Mouse (Mus musculus) cerebellum, adult 11 months (tissue): ENCODE measurements around the gene Gm11214.

Experiments used
- DNase-seq: peaks from one replicate; pipeline ENCODE4 v3.0.0; 2022

Gene Gm11214

DNA sequence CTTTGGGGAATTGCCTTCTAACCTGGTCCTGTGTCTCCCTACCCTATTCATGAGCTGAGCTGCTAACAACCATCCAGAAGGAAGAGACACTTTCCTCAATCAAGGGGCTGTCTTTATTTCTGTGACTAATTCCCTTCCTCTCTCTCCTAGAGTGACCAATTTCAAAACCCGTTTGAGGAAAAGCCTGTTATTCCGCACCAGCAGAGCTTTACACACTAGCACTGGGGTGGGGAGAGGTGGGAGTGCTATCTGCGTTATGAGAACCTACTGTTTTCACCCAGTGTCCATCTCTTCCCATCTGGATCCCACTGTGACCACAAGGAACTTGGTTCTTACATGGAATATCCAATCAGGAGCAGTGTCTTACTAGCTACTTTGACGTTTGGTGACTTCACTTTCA lies 4.1 kb downstream of the Gm11214 start:
- DNase-seq, result no peak

DNA sequence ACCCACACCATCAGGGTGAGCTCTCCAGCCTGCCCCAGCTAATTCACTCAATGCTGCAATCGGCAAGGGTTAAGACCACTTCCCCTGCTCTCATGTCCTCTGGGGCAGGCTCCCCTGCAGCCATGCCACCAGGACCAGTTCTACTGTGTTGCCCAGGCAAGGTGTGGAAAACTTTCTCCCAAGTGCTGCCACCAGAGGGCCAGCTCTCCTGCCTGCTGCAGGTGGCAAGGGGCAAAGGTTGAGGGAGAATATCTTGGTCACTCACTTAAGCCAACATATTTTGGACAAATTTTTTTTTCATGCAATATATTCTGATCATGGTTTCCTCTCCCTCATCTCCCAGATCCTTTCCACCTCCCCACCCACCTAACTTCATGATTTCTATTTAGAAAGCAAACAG lies 8.8 kb downstream of the Gm11214 start:
- no peak for DNase-seq

DNA sequence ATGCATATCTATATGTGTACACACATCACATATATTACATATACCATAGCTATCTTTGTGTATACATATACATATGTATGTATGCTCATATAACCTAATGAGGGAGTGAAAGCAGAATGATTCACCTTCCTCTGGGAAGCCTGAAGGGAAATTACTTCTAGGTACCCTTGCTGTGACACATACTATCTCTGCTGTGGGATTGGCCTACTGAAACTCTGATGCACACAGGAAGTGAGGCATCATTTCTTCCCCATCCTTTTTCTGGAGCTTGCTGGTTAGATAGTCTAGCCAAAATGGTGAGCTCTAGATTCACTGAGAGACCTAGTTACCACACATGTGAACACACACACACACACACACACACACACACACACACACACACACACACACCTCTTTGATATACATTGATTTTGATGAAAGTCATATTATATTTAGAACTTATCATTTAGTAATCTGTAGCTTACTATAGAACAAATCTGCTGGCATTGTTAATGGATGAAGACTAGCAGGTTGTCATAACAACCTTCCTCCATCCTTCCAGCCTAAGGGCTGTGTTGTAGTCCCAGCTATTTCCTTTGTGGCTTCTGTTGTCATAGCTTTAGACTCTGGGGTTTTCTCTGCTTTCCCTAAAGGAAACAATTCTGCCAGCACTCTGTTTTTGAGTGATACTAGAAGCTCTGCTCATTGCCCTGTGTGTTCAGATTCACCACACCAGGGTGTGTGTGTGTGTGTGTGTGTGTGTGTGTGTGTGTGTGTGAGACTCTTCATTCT lies 19.0 kb downstream of the Gm11214 start:
- DNase-seq, result no peak

DNA sequence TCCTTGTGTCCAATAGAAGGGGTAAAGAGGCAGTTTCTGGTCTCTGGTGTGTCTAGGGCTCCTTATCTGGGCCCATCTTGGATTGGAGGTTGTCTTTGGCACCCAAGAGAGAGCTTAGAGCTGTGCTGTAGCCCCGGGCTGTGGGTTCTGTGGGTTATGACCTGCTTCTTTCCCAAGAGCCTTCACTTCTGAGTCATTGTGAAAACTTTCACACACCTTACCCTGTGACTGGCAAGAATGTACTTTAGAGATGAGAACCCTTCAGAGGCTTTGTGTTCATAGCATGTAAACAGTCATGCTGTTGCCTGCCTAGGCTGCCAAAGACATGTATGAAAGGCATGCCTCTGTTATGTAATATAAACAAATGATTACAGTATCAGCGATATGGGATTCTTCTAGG lies 23.3 kb downstream of the Gm11214 start:
- DNase-seq, result no peak

- no peak for DNase-seq
Measured at GRCm38 (mm10) chr4:63638603-63639002, 24.6 kb downstream of the Gm11214 start.

GRCm38 (mm10) chr4:63633181-63633580 lies 30.0 kb downstream of the Gm11214 start:
- no peak for DNase-seq

DNA sequence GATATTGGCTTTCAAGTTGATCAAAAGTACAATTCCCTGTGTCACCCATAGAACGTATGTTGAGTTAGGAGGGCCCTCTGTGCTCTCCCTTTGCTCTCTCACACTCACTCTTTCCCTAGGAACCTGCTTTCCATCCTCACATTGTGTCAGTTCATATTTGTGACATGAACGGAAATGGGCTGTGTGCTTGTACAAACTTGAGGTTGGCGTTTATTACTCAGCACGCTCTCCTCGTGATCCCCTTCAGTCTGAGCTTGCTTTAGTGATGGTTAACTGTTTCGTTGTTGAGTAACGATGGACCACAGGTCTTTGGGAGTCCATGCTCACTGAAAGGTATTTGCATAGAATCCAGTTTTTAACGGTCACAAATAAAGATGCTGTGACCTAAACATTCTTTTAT lies 36.1 kb downstream of the Gm11214 start:
- DNase-seq, result no peak

DNA sequence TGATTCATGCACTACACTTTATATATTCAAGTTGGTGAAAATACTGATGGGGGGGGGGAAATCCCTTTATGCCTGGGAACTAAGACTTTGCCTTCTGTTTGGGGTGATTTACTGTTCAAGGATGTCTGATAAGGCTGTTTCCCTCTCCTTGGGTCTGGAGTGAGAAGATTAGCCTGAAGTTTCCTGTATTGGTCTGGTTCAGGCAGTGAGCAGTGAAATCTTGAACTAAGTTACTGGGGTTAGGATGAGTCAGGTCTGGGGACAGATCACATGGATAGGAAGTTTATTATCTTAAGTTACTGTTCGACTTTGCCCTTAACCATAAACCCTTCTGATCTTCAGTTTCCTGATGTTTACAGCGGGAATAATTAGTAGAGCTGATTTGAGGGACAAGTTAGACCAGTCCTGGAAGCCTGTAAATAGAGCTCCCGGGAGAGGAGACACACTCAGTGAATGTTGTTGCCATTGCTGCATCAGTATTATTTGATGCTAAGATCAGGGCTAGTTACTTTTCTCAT lies 37.6 kb downstream of the Gm11214 start:
- no peak for DNase-seq

DNA sequence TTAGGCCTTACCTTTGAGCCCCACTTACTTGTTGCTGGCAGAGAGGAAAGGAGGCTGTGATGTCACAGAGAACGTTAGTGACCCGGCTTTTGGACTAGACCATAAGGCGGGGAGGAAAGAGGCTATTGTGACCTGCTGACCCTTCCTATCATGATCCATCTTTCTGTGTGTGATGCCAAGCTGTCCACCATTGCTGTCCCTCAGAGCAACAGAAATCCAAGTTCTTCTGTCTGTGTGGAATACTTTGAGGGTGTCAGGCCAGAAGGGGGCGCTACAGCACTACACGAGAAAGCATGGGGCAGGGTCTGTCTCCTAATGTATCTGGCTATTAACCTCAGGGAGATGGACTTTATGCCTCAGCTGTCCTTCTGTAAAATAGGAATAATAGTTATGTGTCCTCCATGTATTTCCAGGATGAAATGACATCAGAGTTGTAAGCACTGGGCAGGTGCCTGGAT lies 40.8 kb downstream of the Gm11214 start, which contains the start of gene Tex48:
Tex48 (minus strand) TSS at position 51 of the 458 bp plus-strand sequence.
- DNase-seq, result no peak

GRCm38 (mm10) chr4:63621861-63622260 lies 41.3 kb downstream of the Gm11214 start:
- no peak for DNase-seq
